Mouse (Mus musculus): ENCODE data around the gene Fbxl19.

DNA sequence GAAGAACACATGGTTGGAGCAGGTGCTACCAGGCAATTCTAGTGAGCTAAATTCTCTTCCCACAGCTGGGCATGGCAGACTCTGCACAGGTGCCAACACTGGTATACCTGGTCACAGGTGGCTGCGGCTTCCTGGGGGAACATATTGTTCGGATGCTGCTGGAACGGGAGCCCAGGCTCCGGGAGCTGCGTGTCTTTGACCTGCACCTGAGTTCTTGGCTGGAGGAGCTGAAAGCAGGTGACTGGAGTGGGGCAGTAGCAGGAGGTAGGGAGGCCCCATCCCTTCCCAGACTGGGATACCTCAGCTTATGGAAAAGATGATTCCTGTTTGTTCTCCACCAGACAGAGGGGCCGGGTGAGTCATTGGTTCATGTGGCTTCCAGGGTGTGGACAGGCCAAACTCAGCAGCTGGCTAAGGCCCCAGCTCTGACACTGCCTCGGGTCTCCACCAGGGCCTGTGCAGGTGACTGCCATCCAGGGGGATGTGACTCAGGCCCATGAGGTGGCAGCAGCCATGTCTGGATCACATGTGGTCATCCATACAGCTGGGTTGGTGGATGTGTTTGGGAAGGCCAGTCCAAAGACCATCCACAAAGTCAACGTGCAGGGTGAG is 56.8 kb downstream of the Fbxl19 start:
- TF ChIP-seq CTCF (IDR thresholded peaks at IDR 0.05; ENCODE audit: control insufficient read depth, insufficient read depth, insufficient replicate concordance, low read depth, low read length) (no peak), POLR2A (IDR thresholded peaks at IDR 0.05; ENCODE audit: control insufficient read depth, low read depth, low read length) (no peak)
